Mouse (Mus musculus) ovary, adult 18-20 months (tissue): ENCODE measurements around the gene Lrrc66.
"Not testable (repeated sequence)": the region's sequence is repeated elsewhere in the genome, so short reads cannot be mapped to it uniquely, and the experiment has no call there.

Source experiments
- DNase-seq: peaks from one replicate; pipeline ENCODE4 v3.0.0; 2022; ENCODE audit warnings: low spot score, mixed read lengths

The Lrrc66 gene

GRCm38 (mm10) chr5:73613296-73613695 is 19.0 kb downstream of the Lrrc66 start:
- DNase-seq: no peak

- no peak for DNase-seq
Observed at GRCm38 (mm10) chr5:73611071-73611470, 21.3 kb downstream of the Lrrc66 start.

GRCm38 (mm10) chr5:73604964-73605363 is 27.4 kb downstream of the Lrrc66 start:
- no peak for DNase-seq

GRCm38 (mm10) chr5:73604542-73604941 is 27.8 kb downstream of the Lrrc66 start:
- no peak for DNase-seq

GRCm38 (mm10) chr5:73602865-73603264 is 29.5 kb downstream of the Lrrc66 start:
- DNase-seq: no peak

GRCm38 (mm10) chr5:73601361-73601763 is 31.0 kb downstream of the Lrrc66 start:
- DNase-seq: no peak

GRCm38 (mm10) chr5:73599991-73600390 is 32.3 kb downstream of the Lrrc66 start:
- peak; percentile 19 for DNase-seq

- DNase-seq: no peak
Observed at GRCm38 (mm10) chr5:73598943-73599695, 33.2 kb downstream of the Lrrc66 start.

GRCm38 (mm10) chr5:73587119-73587518 is 45.2 kb downstream of the Lrrc66 start:
- no peak for DNase-seq

GRCm38 (mm10) chr5:73586597-73586996 is 45.7 kb downstream of the Lrrc66 start:
- no peak for DNase-seq

- no peak for DNase-seq
Observed at GRCm38 (mm10) chr5:73585212-73586115, 46.9 kb downstream of the Lrrc66 start.

- not testable (repeated sequence) for DNase-seq
Observed at GRCm38 (mm10) chr5:73584011-73584410, 48.3 kb downstream of the Lrrc66 start.

GRCm38 (mm10) chr5:73578131-73578530 is 54.2 kb downstream of the Lrrc66 start:
- no peak for DNase-seq

GRCm38 (mm10) chr5:73576708-73577107 is 55.6 kb downstream of the Lrrc66 start:
- DNase-seq: no peak

- no peak for DNase-seq
Observed at GRCm38 (mm10) chr5:73574616-73575015, 57.7 kb downstream of the Lrrc66 start.

GRCm38 (mm10) chr5:73573789-73574188 is 58.5 kb downstream of the Lrrc66 start:
- no peak for DNase-seq

GRCm38 (mm10) chr5:73572846-73573245 is 59.5 kb downstream of the Lrrc66 start:
- no peak for DNase-seq

GRCm38 (mm10) chr5:73571395-73572156 is 60.8 kb downstream of the Lrrc66 start:
- no peak for DNase-seq

GRCm38 (mm10) chr5:73569181-73569580 is 63.1 kb downstream of the Lrrc66 start:
- no peak for DNase-seq

- DNase-seq: no peak
Observed at GRCm38 (mm10) chr5:73566892-73567291, 65.4 kb downstream of the Lrrc66 start.

- no peak for DNase-seq
Observed at GRCm38 (mm10) chr5:73566119-73566518, 66.2 kb downstream of the Lrrc66 start.

GRCm38 (mm10) chr5:73564038-73564437 is 68.3 kb downstream of the Lrrc66 start:
- no peak for DNase-seq
